Mouse (Mus musculus): ENCODE measurements around the gene Tcea3. TPM values are rescaled to one million over a fixed set of nuclear protein-coding genes. Genes with fewer than 3 reads are reported as not detected.

The Tcea3 gene
- total RNA-seq, 2 experiments from 2014 or later = 272 to 347 TPM

GRCm38 (mm10) chr4:136263555-136263954, 16.0 kb downstream of the Tcea3 start:
- intact Hi-C loops (cut with DNase I) = no loop called here
- no peak for DNase-seq

- no peak for DNase-seq
- intact Hi-C loops (cut with DNase I) = no loop called here
Measured at GRCm38 (mm10) chr4:136266716-136267343, 19.3 kb downstream of the Tcea3 start.

GRCm38 (mm10) chr4:136268912-136269311, 21.4 kb downstream of the Tcea3 start:
- no peak for DNase-seq
- intact Hi-C loops (cut with DNase I) = no loop called here

- intact Hi-C loops (cut with DNase I) = no loop called here
- peak in 1 of 2 experiments; percentile 50 for DNase-seq
Measured at GRCm38 (mm10) chr4:136270648-136271047, 23.1 kb downstream of the Tcea3 start.

- DNase-seq = no peak
- intact Hi-C loops (cut with DNase I) = no loop called here
Measured at GRCm38 (mm10) chr4:136281097-136281496, 33.6 kb downstream of the Tcea3 start.

GRCm38 (mm10) chr4:136281611-136282010, 34.1 kb downstream of the Tcea3 start:
- intact Hi-C loops (cut with DNase I) = no loop called here
- no peak for DNase-seq

- intact Hi-C loops (cut with DNase I) = no loop called here
- DNase-seq = peak in 1 of 2 experiments; percentile 19
Measured at GRCm38 (mm10) chr4:136282621-136283480, 35.3 kb downstream of the Tcea3 start.

GRCm38 (mm10) chr4:136283783-136284182, 36.3 kb downstream of the Tcea3 start:
- DNase-seq = no peak
- intact Hi-C loops (cut with DNase I) = no loop called here

GRCm38 (mm10) chr4:136284455-136284854, 36.9 kb downstream of the Tcea3 start, which contains the start of gene Zfp46:
Zfp46 (plus strand) TSS chr4:136284683.
- intact Hi-C loops (cut with DNase I) = no loop called here

GRCm38 (mm10) chr4:136284891-136285290, 37.4 kb downstream of the Tcea3 start:
- intact Hi-C loops (cut with DNase I) = loop anchor here (1.0 kb wide), 1 partner anchor 25 kb away; no protein-coding TSS in a partner anchor
- no peak for DNase-seq

More at GRCm38 (mm10) chr4:136284455-136284854, 36.9 kb downstream of the Tcea3 start, which contains the start of gene Zfp46:
- DNase-seq = peak; percentile 45 to 82

- DNase-seq = peak; percentile 90 to 94
- intact Hi-C loops (cut with DNase I) = loop anchor here (1.0 kb wide), 1 partner anchor 25 kb away; no protein-coding TSS in a partner anchor
Measured at GRCm38 (mm10) chr4:136285348-136285810, 37.9 kb downstream of the Tcea3 start.

GRCm38 (mm10) chr4:136285811-136286371, 38.4 kb downstream of the Tcea3 start:
- peak; percentile 90 to 95 for DNase-seq
- intact Hi-C loops (cut with DNase I) = loop anchor here (1.0 kb wide), 1 partner anchor 26 kb away; no protein-coding TSS in a partner anchor

- intact Hi-C loops (cut with DNase I) = no loop called here
- DNase-seq = no peak
Measured at GRCm38 (mm10) chr4:136289918-136290780, 42.6 kb downstream of the Tcea3 start.

GRCm38 (mm10) chr4:136290781-136291595, 43.5 kb downstream of the Tcea3 start:
- DNase-seq = no peak
- intact Hi-C loops (cut with DNase I) = no loop called here

GRCm38 (mm10) chr4:136291692-136292091, 44.2 kb downstream of the Tcea3 start:
- intact Hi-C loops (cut with DNase I) = no loop called here
- DNase-seq = no peak

- no peak for DNase-seq
- intact Hi-C loops (cut with DNase I) = no loop called here
Measured at GRCm38 (mm10) chr4:136295941-136296340, 48.4 kb downstream of the Tcea3 start.

- intact Hi-C loops (cut with DNase I) = no loop called here
- no peak for DNase-seq
Measured at GRCm38 (mm10) chr4:136302462-136302861, 54.9 kb downstream of the Tcea3 start.

- DNase-seq = no peak
- intact Hi-C loops (cut with DNase I) = no loop called here
Measured at GRCm38 (mm10) chr4:136304181-136304580, 56.7 kb downstream of the Tcea3 start.

- intact Hi-C loops (cut with DNase I) = no loop called here
- no peak for DNase-seq
Measured at GRCm38 (mm10) chr4:136308355-136308754, 60.8 kb downstream of the Tcea3 start.

All from gastrocnemius, postnatal 36 days (tissue).